Mouse (Mus musculus): ENCODE measurements around the gene 2700049A03Rik.

2700049A03Rik gene

DNA sequence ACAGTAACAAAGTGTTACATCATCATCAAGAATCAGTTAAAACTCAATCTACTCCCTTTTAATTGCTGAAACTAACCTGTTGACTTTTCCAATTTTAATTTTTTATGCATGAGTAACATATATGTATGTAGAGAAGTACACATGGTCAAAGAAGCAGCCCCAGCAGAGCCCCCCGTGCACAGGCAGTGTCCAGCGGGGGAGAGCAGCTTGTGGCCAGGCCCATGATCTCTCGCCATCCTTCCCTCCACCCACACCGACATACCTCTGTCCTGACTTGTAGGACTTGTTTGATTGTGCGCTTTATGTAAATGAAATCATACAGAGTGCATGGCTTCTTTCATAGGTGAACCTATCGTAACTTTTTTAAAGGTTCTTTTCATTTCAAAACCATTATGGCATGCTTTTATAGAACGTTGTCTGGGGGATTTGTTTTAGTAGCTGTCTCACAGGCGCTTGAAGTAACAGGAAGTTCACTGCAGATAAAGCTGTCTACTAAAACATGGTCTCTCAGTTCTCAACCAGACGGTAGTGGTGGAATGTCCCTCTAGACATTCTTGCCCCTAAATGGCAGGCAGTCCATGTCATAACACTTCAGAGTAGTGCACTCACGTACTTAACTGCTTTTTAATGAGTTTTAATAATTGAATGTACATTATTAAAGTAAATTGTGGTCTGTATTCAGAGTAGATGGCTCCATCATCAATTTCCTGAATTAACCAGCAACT, 92.4 kb downstream of the 2700049A03Rik start:
- ChIA-PET POLR2A (no interaction called here), CTCF (no interaction called here)

DNA sequence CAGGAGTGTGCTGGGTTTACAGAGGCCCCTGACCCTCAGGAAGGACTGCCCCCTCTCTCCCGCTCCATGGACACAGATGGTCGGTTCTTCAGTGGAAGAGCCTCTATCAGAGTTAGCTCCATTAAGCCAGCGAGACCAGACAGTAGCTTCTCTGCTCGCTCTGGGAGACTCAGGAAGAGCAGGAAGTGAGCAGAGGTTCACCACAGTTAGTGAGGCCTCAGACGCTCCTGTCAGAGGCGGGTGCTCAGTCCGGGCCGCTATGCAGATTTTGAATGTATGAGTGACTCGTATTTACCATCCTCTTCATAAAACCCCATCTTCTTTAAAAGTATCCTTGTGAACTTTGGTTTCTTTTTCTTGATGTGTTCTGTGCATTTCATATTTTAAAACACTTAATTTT, 94.9 kb downstream of the 2700049A03Rik start:
- POLR2A ChIA-PET, result no interaction called here

DNA sequence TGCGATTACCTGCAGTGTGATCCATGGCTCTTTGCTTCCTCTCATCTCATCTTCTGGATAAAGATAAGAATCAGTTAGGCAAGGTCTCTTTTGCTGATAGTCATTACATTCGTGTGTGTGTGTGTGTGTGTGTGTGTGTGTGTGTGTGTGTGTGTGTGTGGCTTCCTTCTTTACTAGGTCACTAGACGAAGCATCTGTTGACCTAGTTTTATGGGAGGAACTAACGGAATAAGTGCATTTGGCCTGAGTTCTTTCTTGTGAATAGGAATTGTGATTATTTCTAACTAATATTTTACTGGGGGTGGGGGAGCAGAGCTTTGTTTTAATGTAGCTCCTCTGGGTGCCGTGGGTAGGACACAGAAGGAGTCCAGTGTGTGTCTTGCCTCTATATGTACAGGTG, 96.8 kb downstream of the 2700049A03Rik start:
- POLR2A ChIA-PET, result interaction anchor here in 1 of 4 experiments (0.7 kb wide), 2 partner anchors 65 to 1500 kb away, joined by 3 to 7 read pairs; no protein-coding TSS in a partner anchor
- CTCF ChIA-PET, result interaction anchor here in 1 of 4 experiments (0.5 kb wide), 1 partner anchor 11 kb away, joined by 5 read pairs; no protein-coding TSS in a partner anchor

More for the DNA sequence above, 94.9 kb downstream of the 2700049A03Rik start:
- CTCF ChIA-PET, result no interaction called here

DNA sequence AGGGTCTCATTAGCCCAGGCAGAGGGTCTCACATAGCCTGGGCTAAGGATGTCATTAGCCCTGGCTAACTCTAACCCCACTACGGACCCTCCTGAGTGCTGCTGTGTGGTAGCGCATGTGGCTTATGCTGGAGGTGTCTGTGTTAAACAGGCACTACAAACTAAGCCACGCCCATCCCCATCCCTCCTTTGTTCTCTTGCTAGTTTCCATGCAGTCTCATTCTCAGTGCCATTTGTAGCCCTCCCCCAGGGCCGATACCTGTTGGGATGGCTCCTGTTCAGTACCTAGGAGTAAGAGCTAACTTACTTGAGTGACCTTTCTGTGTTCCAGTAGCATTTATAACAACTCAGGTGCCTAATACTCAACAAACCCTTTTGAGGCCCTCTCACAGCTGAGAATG, 100.4 kb downstream of the 2700049A03Rik start:
- CTCF ChIA-PET, result interaction anchor here in 1 of 4 experiments (1.0 kb wide), 1 partner anchor 12 kb away, joined by 3 read pairs; no protein-coding TSS in a partner anchor
- POLR2A ChIA-PET, result interaction anchor here in 2 of 4 experiments (0.7 to 1.1 kb wide), 2 partner anchors 60 to 128 kb away, joined by 3 to 4 read pairs; no protein-coding TSS in a partner anchor

DNA sequence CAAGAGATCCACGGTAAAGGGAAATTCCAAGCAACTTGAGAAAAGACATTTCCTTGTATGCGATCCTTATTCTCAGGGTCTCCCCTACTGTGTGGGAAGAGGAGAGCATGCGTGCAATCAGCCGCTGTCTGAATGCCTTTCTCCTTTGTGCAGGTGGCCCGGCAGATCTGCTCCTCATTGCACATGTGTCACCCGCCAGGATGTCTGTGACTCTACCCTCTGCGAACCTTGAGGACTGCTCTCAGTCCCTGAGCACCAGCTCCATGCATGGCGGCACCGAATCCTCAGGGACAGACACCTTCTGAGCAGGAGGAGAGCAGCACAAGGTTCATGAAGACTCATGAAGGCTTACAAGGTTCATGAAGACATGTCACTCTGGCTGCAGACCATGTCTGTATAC, 106.1 kb downstream of the 2700049A03Rik start:
- POLR2A ChIA-PET, result interaction anchor here in 1 of 4 experiments (0.9 kb wide), 1 partner anchor 158 kb away, joined by 3 read pairs; no protein-coding TSS in a partner anchor
- CTCF ChIA-PET, result no interaction called here

DNA sequence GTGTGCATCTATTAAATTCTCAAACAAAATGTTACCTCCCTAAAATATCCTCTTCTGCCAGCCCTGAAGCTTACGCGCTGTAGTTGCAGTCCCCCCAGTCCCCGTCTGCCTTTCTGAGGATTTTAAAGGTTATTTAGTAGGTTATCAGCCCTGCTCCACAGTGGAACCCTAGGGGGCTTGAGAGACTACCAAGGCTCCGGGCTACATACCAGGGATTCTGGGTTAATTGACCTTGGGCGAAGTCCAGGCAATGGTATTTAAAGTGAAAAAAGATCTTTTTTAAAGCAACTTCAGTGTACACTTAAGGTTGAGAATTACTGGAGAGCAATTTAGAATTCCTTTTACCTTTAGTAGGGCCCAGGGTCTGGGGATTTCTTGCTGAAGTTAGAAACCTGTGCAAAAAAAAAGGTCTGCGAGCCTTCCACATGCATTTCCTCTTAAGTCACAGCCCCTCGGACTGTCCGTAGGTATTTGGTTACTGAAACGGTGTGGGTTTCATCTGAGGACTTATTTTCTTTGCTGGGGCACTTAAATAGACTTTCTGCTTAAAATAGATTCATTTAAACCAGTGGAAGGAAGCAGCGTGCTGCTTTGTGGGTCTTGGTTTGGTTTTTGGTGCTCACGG, 108.2 kb downstream of the 2700049A03Rik start:
- ChIA-PET CTCF (no interaction called here), POLR2A (no interaction called here)

DNA sequence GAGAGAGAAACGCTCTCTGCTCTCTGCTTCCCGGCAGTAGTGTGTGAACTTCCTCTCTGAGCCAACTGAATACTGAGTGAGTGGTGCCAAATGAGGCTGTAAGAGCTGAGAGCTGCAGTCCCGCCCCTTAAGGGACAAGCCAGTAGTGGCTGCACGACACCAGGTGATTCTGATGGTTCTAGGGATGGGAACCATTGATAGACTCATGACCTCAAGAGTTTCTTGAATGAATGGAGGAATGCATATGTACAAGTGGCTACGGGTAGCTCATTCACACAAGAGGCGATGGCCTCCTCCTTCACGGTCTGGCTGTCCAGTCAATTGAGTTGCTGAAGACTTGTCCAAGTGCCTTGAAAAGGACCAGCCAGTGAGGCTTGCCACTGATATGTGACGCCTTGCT, 110.5 kb downstream of the 2700049A03Rik start:
- ChIA-PET CTCF (interaction anchor here in 1 of 4 experiments (0.5 kb wide), 1 partner anchor 139 kb away, joined by 5 read pairs; no protein-coding TSS in a partner anchor), POLR2A (interaction anchor here in 2 of 4 experiments (1.1 kb wide), 2 partner anchors 11 to 129 kb away, joined by 3 read pairs; no protein-coding TSS in a partner anchor)

DNA sequence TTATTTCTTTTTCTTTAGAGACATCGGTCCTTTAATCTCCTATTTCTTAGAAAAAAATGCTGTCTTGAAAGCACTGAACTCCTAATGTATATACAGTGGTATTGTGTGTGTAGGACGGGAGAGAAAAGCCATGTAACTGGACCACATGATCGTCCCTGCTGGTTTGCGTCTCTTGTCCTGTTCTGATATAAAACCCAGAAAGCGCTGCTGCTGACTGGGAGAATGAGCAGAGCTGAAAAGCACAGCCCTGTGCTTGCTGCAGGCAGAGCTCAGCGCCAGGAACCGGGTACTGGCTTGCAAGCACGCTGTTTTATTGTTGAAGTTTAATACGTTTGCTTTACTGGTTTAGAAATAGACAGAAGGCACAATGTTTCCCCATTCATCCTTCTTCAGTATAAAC, 112.7 kb downstream of the 2700049A03Rik start:
- CTCF ChIA-PET, result interaction anchor here in 1 of 4 experiments (0.6 to 1.0 kb wide), 3 partner anchors 12 to 282 kb away, joined by 3 read pairs; no protein-coding TSS in a partner anchor

DNA sequence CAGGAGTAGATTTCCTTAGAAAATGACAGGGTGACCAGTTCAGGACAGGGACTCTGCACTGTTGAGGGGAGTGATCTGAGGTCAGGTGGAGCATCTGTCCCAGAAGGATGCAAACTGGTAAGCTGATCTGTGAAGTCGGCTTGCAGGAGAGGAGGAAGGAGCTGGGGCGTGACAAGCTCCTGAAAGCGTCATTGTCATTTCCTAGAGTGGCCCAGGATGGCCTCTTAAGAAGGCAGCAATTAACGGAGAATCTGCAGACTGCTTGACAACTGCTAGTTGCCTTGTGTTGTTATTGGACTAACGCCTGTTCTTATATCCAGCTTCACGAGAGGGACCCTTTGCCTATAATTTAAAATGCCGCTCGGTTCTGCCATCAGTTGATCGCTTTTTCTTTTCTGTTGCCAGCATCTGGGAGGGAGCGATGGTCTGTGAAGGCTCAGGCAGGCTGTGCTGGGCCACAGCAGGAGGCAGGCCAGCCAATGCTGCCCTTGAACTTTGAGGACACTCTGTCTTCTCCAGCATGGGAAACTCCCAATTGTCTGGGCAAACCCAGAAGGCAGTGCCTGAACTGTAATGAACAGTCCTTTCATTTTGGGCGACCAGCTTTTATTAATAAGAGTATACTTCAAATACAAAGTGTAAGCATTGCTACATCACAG, 116.0 kb downstream of the 2700049A03Rik start:
- ChIA-PET CTCF (interaction anchor here in 1 of 4 experiments (1.0 kb wide), 1 partner anchor 26 kb away, joined by 3 read pairs; no protein-coding TSS in a partner anchor), POLR2A (interaction anchor here in 2 of 4 experiments (0.6 to 1.0 kb wide), 4 partner anchors 9 to 287 kb away, joined by 3 read pairs; no protein-coding TSS in a partner anchor)

More for the DNA sequence above, 112.7 kb downstream of the 2700049A03Rik start:
- POLR2A ChIA-PET, result interaction anchor here in 1 of 4 experiments (1.0 to 1.9 kb wide), 2 partner anchors 9 to 32 kb away, joined by 3 to 5 read pairs; no protein-coding TSS in a partner anchor

DNA sequence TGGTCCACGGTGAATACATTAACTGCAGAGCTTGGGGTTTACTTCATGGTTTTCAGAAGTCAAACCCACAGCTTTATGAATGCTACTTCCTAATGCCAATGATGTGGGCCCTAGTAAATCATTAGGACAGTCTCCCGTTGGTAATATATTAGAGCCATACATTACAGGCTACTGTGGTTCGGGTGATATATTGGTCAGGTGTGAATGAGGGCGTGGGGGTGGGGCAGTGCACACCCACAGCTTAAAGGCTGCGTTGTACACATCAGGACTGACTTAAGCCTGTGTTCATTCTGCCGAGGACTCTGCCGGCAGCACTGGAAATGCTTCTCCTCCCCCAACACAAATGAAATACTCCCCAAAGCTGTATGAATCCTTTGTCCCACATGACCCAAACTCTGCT, 118.1 kb downstream of the 2700049A03Rik start:
- POLR2A ChIA-PET, result interaction anchor here in 2 of 4 experiments (0.6 to 0.9 kb wide), 2 partner anchors 26 to 207 kb away, joined by 3 read pairs; no protein-coding TSS in a partner anchor
- CTCF ChIA-PET, result interaction anchor here in 2 of 4 experiments (0.6 kb wide), 2 partner anchors 88 to 353 kb away, joined by 3 to 6 read pairs; no protein-coding TSS in a partner anchor

DNA sequence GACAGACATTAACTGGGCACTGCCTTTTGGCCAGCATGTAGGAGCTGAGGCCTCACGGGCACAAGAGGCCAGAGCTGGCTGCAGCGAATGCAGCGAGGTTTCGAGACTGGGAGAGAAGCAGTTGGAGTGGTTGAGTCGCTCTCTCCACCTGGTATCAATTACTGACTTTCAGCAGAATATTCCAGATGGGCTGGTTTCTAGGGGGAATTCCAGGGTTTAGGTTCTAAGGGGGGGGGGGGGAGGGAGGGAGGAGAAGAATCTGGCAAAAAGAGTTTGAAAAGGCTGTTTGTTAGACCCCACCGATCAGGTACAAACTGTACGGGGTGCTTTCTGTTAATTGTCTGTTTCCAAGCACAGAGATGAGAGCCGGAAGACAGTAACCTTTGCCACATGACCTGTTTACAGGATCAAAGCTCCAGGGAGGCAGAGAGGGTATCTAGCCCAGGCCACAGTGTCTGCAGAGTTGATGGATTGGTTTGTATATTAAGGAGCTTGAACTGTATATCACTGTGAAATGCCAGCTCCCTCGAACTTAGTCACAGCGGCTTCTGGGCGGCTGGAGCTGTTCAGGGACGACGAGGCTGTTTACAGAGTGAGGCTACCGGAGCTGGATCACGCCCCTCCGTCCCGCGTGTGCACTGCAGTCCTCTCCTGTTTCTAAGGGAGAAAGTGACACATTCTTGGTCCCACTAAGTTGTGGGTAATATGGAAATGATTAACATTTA, 121.7 kb downstream of the 2700049A03Rik start:
- ChIA-PET POLR2A (interaction anchor here in 3 of 4 experiments (0.5 to 1.1 kb wide), 6 partner anchors 21 to 361 kb away, joined by 3 to 4 read pairs (median 3); partner anchors contain the start of gene Dact1 (in 1 of the 3)), CTCF (interaction anchor here in 1 of 4 experiments (0.6 kb wide), 1 partner anchor 1390 kb away, joined by 6 read pairs; no protein-coding TSS in a partner anchor)

DNA sequence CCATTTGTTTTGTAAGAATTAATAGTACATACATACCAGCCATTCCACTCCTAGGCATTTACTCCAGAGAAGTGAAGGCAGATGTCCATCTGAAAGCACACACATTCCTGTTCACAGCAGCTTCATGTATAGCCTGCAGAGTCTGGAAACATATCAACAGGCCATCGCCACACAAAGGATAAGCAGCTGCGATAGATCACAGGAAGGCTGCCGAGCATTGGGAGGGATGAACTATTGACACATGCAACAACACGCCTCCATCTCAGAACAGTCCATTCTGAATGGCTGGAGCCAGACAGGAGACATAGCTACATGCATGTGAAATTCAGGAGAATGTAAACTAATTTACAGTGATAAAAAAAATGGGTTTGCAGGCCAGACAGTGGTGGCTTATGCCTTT, 127.6 kb downstream of the 2700049A03Rik start:
- CTCF ChIA-PET, result no interaction called here
- POLR2A ChIA-PET, result no interaction called here

DNA sequence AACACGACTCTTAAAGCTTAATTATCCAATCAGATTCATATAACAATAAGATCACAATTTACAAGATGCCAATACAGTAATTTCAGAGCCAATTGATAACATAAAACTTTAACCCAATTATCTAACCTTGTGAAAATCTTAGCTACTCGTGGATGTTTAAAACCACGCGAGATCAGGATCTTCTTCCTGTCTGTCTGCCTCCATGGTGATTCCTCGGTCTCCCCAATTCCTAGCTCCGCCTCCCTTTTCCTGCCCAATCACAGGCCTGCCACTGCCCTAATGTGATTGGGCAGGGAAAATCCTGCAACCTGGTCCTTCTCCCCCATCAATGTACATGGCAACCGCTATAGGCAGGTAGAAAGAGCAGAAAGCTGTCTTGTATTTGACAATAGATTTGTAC, 132.7 kb downstream of the 2700049A03Rik start:
- ChIA-PET POLR2A (interaction anchor here in 3 of 4 experiments (0.6 to 2.5 kb wide), 19 partner anchors 10 to 449 kb away, joined by 3 to 12 read pairs (median 4); partner anchors contain the start of gene Dact1 (in 1 of the 3)), CTCF (interaction anchor here in 1 of 4 experiments (0.6 kb wide), 1 partner anchor 999 kb away, joined by 3 read pairs; no protein-coding TSS in a partner anchor)

DNA sequence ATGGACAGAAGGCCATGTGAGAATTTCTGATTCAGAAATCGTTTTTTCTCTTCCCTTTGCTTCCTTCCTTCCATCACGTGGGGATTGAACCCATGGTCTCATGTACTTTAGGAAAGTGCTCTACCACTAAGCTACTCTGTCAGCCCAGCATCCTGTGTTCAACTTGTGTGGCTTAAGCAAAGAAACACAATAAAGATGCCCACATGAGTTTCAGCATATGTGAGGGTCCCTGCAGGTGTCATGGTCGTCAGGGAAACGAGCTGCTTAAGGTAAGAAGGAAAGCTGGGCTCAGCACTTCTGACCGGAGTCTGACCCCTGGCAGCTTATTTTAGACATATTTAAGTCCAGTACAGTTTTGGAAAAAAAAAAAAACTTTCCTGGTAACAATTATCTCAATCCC, 134.5 kb downstream of the 2700049A03Rik start:
- ChIA-PET CTCF (interaction anchor here in 2 of 4 experiments (0.5 to 1.4 kb wide), 4 partner anchors 9 to 179 kb away, joined by 3 to 12 read pairs (median 4); no protein-coding TSS in a partner anchor), POLR2A (interaction anchor here in 3 of 4 experiments (0.6 to 1.7 kb wide), 5 partner anchors 9 to 255 kb away, joined by 3 to 9 read pairs (median 3); partner anchors contain the start of genes Arid4a (in 1 of the 3) and Dact1 (in 1 of the 3))

DNA sequence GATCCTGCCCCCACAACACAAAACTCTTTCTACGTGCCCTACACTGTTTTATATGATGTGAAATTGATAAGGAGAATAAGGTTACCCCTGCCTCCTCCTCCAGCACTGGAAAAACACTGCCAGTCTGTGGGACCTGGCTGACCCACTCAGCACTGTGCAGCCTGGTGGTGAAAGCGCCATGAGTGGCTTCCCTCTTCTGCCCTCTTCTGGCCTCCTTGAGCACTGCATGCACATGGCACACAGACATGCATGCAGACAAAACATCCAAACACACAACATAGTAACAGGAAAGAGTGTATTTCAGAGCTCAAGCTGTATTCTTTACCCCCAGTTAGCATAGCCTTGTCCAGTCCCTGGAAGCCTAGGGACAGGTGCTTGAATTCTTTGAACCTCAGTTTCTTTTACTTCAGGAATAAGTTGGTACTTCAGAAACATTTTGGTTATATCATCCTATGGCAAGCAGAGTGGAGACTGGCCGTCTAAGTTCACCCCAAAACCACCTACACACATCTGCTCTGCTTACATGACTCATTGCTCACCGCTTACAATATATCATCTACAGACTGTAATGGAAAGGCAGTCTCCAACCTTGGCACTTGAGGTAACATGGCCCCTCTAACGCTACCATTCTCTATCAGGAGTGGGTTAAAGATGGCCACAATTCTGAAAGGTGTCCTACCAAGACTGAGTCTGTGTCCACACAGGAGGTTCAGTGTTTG, 138.0 kb downstream of the 2700049A03Rik start:
- POLR2A ChIA-PET, result interaction anchor here in 2 of 4 experiments (0.9 to 1.5 kb wide), 2 partner anchors 22 to 49 kb away, joined by 3 to 4 read pairs; no protein-coding TSS in a partner anchor
- CTCF ChIA-PET, result interaction anchor here in 1 of 4 experiments (0.6 kb wide), 1 partner anchor 8 kb away, joined by 3 read pairs; no protein-coding TSS in a partner anchor

DNA sequence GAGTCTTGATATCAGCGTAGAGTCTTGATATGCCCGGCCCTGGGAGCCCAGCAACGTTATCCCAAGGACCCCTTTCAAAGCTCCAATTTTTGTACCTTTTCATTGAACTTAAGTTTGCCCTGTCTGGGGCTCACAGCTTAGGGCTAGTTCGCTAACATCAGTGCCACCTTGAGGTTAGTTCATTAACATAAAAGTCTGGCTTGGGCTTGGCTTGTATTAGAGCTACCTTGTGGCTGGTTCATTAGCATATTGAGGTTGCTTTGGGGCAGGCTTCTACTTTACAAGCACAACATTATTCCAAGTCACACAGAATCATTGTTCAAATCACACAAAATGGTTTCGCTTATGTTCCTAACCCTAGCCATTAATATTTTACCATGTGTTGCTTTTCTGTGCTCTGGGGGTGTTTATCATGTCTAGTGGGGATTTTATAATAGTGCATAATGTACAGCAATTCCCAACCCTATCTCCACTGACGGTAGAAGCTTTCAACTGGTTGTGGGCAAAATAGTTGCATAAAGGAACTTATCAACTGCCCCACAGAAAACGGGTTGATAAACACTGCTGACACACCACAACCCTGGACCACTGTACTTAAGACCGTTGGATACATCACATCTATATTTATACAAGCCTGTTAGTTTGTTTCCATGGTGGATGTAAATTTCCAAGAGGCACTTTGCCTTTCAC, 139.4 kb downstream of the 2700049A03Rik start:
- CTCF ChIA-PET, result interaction anchor here in 2 of 4 experiments (0.6 to 0.7 kb wide), 2 partner anchors 86 to 362 kb away, joined by 3 read pairs; no protein-coding TSS in a partner anchor
- POLR2A ChIA-PET, result interaction anchor here in 2 of 4 experiments (1.2 to 1.5 kb wide), 2 partner anchors 12 to 20 kb away, joined by 3 to 4 read pairs; no protein-coding TSS in a partner anchor
